Mouse (Mus musculus) CD4-positive, CD25-positive, alpha-beta regulatory T cell, adult 2 months (primary cell): ENCODE results near the gene Scgb1c1.

Source experiments
- DNase-seq: peaks from one replicate; pipeline ENCODE4 v3.0.0-alpha.2; 2012; ENCODE audit warnings: low read depth, low spot score

Gene Scgb1c1

GRCm38 (mm10) chr7:140840750-140841735 lies 4.3 kb upstream of the Scgb1c1 start:
- no peak for DNase-seq

GRCm38 (mm10) chr7:140843806-140844205 lies 1.5 kb upstream of the Scgb1c1 start:
- no peak for DNase-seq

GRCm38 (mm10) chr7:140845683-140846082 lies 336 bp downstream of the Scgb1c1 start:
- DNase-seq: no peak

GRCm38 (mm10) chr7:140846676-140847075 lies 1.3 kb downstream of the Scgb1c1 start:
- no peak for DNase-seq

GRCm38 (mm10) chr7:140847755-140848580 lies 2.6 kb downstream of the Scgb1c1 start, which contains the start of gene Odf3:
TSS of gene Odf3 (plus strand) at chr7:140847805.
- no peak for DNase-seq

- DNase-seq: no peak
Observed at GRCm38 (mm10) chr7:140848591-140848990, 3.2 kb downstream of the Scgb1c1 start.

GRCm38 (mm10) chr7:140851916-140852315 lies 6.6 kb downstream of the Scgb1c1 start:
- no peak for DNase-seq

GRCm38 (mm10) chr7:140853386-140853785 lies 8.0 kb downstream of the Scgb1c1 start:
- no peak for DNase-seq

GRCm38 (mm10) chr7:140854483-140854882 lies 9.1 kb downstream of the Scgb1c1 start:
- DNase-seq: no peak

- no peak for DNase-seq
Observed at GRCm38 (mm10) chr7:140855181-140855580, 9.8 kb downstream of the Scgb1c1 start.

- peak; percentile 81 for DNase-seq
Observed at GRCm38 (mm10) chr7:140855860-140856784, 10.8 kb downstream of the Scgb1c1 start, which contains the start of gene Gm45785. TSS of gene Gm45785 (minus strand) at chr7:140856331.

GRCm38 (mm10) chr7:140856785-140857549 lies 11.6 kb downstream of the Scgb1c1 start, which contains the start of gene Ric8a:
TSS of gene Ric8a (plus strand) at chr7:140856957.
- peak; percentile 85 for DNase-seq

GRCm38 (mm10) chr7:140857550-140858505 lies 12.5 kb downstream of the Scgb1c1 start, which contains the start of gene Bet1l:
TSS of gene Bet1l (minus strand) at chr7:140857577.
- DNase-seq: no peak

- DNase-seq: no peak
Observed at GRCm38 (mm10) chr7:140858746-140859145, 13.4 kb downstream of the Scgb1c1 start.

GRCm38 (mm10) chr7:140859997-140860396 lies 14.7 kb downstream of the Scgb1c1 start:
- DNase-seq: no peak

GRCm38 (mm10) chr7:140860728-140861127 lies 15.4 kb downstream of the Scgb1c1 start:
- DNase-seq: no peak

GRCm38 (mm10) chr7:140864761-140865160 lies 19.4 kb downstream of the Scgb1c1 start:
- DNase-seq: no peak

- DNase-seq: no peak
Observed at GRCm38 (mm10) chr7:140874224-140874623, 28.9 kb downstream of the Scgb1c1 start.

GRCm38 (mm10) chr7:140877364-140877763 lies 32.0 kb downstream of the Scgb1c1 start:
- no peak for DNase-seq
